Mouse (Mus musculus): ENCODE results near the gene Adam29. TPM values are rescaled to one million over a fixed set of nuclear protein-coding genes. Genes with fewer than 3 reads are reported as not detected.

Gene Adam29
- not detected in 2 replicates for polyA plus RNA-seq (2015; fragmentation: Nextera tagmentation; extraction: Ambion mirVana)

DNA sequence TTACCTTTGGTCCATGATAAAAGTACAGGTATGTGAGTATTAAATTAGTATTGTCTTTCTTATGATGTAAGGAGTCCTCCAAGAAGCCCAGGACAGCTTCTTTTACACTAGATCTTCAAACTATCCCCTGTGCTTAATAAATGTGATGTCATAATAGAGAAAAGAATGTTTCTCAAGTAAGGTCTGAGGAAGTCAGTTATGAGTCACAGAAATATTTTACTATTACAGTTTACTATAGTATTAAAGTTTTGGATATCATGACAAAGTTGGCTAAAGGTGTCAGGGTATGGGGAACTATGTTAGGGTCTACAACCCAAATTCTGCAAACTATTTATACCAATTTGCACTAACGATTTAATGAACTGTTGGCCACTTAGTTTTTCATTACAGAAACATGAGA lies at the start of gene Adam29:
Adam29 (minus strand) TSS at position 101 of the 400 bp plus-strand sequence.
- H3K36me3 ChIP-seq: no peaks in the 10 kb centered on the region
- DNase-seq (no peak), ATAC-seq (ENCODE audit: low read depth) (no peak)
- no peaks in the 10 kb centered on the region for H3K27me3 ChIP-seq
- H3K9me3 ChIP-seq (replicated peaks): no peaks in the 10 kb centered on the region
- no peak within 1 kb of the TSS for H3K27ac ChIP-seq
- no peak within 1 kb of the TSS for H3K9ac ChIP-seq
- no peak within 1 kb of the TSS for H3K4me2 ChIP-seq
- WGBS (ENCODE audit: insufficient replicate concordance): 49% methylated on average over 1 of the region's 1 CpGs
- H3K4me3 ChIP-seq (replicated peaks): no peak within 1 kb of the TSS
- H3K4me1 ChIP-seq (replicated peaks): no peaks in the 10 kb centered on the region

DNA sequence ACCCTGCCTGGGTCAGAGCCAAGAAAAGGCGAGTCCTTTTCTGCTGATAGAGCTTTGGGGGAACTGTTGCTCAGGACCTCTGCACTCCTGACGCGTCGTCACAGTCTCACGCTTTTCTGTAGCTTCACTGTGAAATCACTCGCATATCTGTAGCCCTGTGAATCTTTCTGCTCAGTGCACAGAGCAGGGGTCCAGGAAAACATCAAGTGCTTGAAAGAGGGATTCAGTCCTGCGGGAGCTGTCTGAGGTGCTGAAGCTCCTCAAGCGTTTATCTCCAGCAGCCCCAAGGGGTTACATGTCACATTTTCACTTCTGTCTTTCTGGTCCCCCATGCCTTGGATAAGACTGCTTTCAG lies 33.8 kb upstream of the Adam29 start:
- WGBS (ENCODE audit: insufficient replicate concordance): 3% methylated on average over 8 of the region's 8 CpGs
- H3K36me3 ChIP-seq: no peaks in the 10 kb centered on the region
- no peak overlapping the region for H3K9ac ChIP-seq
- H3K4me3 ChIP-seq (replicated peaks): no peak overlapping the region
- no peak for ATAC-seq (ENCODE audit: low read depth)
- no peak overlapping the region for H3K4me2 ChIP-seq
- H3K4me1 ChIP-seq (replicated peaks): no peaks in the 10 kb centered on the region
- H3K27me3 ChIP-seq: no peaks in the 10 kb centered on the region
- H3K9me3 ChIP-seq (replicated peaks): no peaks in the 10 kb centered on the region
- H3K27ac ChIP-seq: no peak overlapping the region
- DNase-seq: no peak

DNA sequence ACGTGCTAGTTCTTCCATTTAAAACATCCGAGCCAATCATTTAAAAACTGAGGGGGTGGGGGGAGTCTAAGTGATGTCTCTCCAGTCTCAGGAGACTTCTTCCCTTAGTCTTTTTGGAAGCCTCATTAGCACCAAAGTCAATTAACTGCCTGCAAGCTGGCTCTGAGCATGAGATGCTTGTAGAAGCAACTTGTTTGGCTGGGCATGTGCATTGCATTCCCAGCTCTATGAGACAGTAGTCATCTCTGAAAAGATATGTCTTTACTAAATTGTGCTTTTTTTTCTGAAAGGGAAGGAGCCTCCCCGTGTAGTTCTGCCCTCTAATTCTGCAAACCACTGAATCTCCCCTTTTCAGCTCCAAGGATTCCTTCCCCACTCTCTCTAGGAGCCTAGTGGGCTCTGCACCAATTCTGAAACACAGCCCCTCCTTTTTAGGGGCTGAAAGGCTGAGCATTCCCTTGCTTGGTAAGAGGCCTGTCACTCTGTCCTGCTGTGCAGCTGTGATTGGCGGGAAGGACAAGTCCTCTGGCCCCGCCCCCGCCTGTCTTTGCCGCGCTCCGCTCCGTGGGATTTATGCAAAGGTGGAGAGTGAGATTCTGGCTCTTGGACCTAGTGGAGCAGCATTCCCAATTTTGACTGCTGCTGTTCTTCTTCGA lies 33.2 kb upstream of the Adam29 start, which contains the start of gene Glra3:
Glra3 (plus strand) TSS at position 591 of the 656 bp plus-strand sequence.
- Histone ChIP-seq H3K9me3 (replicated peaks) (no peaks in the 10 kb centered on the region), H3K4me3 (replicated peaks) (no peak within 1 kb of the TSS), H3K36me3 (no peaks in the 10 kb centered on the region), H3K9ac (no peak within 1 kb of the TSS), H3K27ac (no peak within 1 kb of the TSS), H3K4me1 (replicated peaks) (no peaks in the 10 kb centered on the region), H3K4me2 (no peak within 1 kb of the TSS), H3K27me3 (no peaks in the 10 kb centered on the region)
- no peak for DNase-seq
- 15% methylated on average over 11 of the region's 11 CpGs for WGBS (ENCODE audit: insufficient replicate concordance)
- no peak for ATAC-seq (ENCODE audit: low read depth)

Other genes with a start within 250 kb of the Adam29 start
- not detected in 2 replicates for gene Glra3, start 33.5 kb upstream of the Adam29 start, polyA plus RNA-seq (2015; fragmentation: Nextera tagmentation; extraction: Ambion mirVana)

All from liver, embryonic 13.5 days (tissue).